ENCODE assay signal across 11 mouse cellular contexts in genomic region chr6:125479359-125479758, GRCm38 (mm10). TPM values are rescaled to one million over a fixed set of nuclear protein-coding genes. Genes with fewer than 3 reads are reported as not detected.
DNase-seq lines count a peak whose midpoint lies in the region; ATAC-seq lines count a peak whose summit lies in the region.
"Had no signal": no experiment of that assay in that cellular context is flagged by ENCODE, and none has a peak within 500 bp of the region (broad histone marks: within the 10 kb centered on the region; RNA-seq: fewer than 3 reads in every experiment).

No protein-coding gene starts in this region.

- 86% methylated on average over 9 of the region's 9 CpGs for WGBS in kidney, embryonic 15.5 days
- WGBS in intestine, embryonic 15.5 days: 81% methylated on average over 9 of the region's 9 CpGs
- 83% methylated on average over 9 of the region's 9 CpGs for WGBS in stomach, embryonic 14.5 days

- no peaks in the 10 kb centered on the region for H3K9me3 ChIP-seq in kidney, embryonic 15.5 days (replicated peaks)
- no peaks in the 10 kb centered on the region for H3K9me3 ChIP-seq in megakaryocyte, embryonic 14.5 days
- no peaks in the 10 kb centered on the region for H3K9me3 ChIP-seq in intestine, embryonic 15.5 days
- no peaks in the 10 kb centered on the region for H3K9me3 ChIP-seq in stomach, embryonic 14.5 days (ENCODE audit: control insufficient read depth, low read depth, low read length)

- no peak for ATAC-seq in kidney, embryonic 15.5 days (replicated peaks; ENCODE audit: low FRiP score)
- ATAC-seq in megakaryocyte, adult 5-6 weeks (ENCODE audit: poor library complexity, severe bottlenecking): no peak
- no peak for ATAC-seq in intestine, embryonic 15.5 days
- ATAC-seq in stomach, embryonic 14.5 days (ENCODE audit: insufficient number of reproducible peaks, insufficient read depth, low FRiP score, low read depth): no peak

- no peaks in the 10 kb centered on the region for H3K27me3 ChIP-seq in kidney, embryonic 15.5 days
- H3K27me3 ChIP-seq in megakaryocyte, embryonic 14.5 days (replicated peaks): no peaks in the 10 kb centered on the region
- no peaks in the 10 kb centered on the region for H3K27me3 ChIP-seq in intestine, embryonic 15.5 days (replicated peaks)
- H3K27me3 ChIP-seq in stomach, embryonic 14.5 days (ENCODE audit: control insufficient read depth, insufficient read depth, low read length): no peaks in the 10 kb centered on the region

- 0 out of 2 replicates have a peak overlapping the region, but pooled peaks have one; percentile 32 for H3K27ac ChIP-seq in kidney, embryonic 15.5 days
- H3K27ac ChIP-seq in intestine, embryonic 15.5 days: peak overlapping the region; percentile 33; the same call in 1 of the 2 replicates
- H3K27ac ChIP-seq in stomach, embryonic 14.5 days (ENCODE audit: low read length): peak overlapping the region; percentile 66
- H3K27ac ChIP-seq: macrophage had no signal

- no peak overlapping the region for H3K4me3 ChIP-seq in kidney, embryonic 15.5 days (replicated peaks)
- H3K4me3 ChIP-seq in megakaryocyte, embryonic 14.5 days (replicated peaks): peak overlapping the region; percentile 88
- H3K4me3 ChIP-seq in intestine, embryonic 15.5 days (replicated peaks): no peak overlapping the region
- no peak overlapping the region for H3K4me3 ChIP-seq in stomach, embryonic 14.5 days (ENCODE audit: low read depth, low read length)

- H3K9ac ChIP-seq in kidney, embryonic 15.5 days: no peak overlapping the region
- no peak overlapping the region for H3K9ac ChIP-seq in intestine, embryonic 15.5 days
- no peak overlapping the region for H3K9ac ChIP-seq in stomach, embryonic 14.5 days (replicated peaks; ENCODE audit: low read depth, low read length)

- H3K4me2 ChIP-seq in kidney, embryonic 15.5 days: no peak overlapping the region
- no peak overlapping the region; the same call in 1 of the 2 replicates for H3K4me2 ChIP-seq in intestine, embryonic 15.5 days (replicated peaks)
- H3K4me2 ChIP-seq in stomach, embryonic 14.5 days (replicated peaks; ENCODE audit: low read depth, low read length): no peak overlapping the region

- DNase-seq in kidney, adult 18-20 months: no peak
- no peak for DNase-seq in adrenal gland, postnatal 36 days
- DNase-seq: adrenal gland, adult 2 months; cerebellum, postnatal 36 days; right cerebral cortex, postnatal 4 days had no signal

- peaks cover 96% of the 10 kb centered on the region for H3K4me1 ChIP-seq in kidney, embryonic 15.5 days
- H3K4me1 ChIP-seq in megakaryocyte, embryonic 14.5 days: peaks cover 100% of the 10 kb centered on the region
- peaks cover 55% of the 10 kb centered on the region for H3K4me1 ChIP-seq in intestine, embryonic 15.5 days (replicated peaks)
- peaks cover 42% of the 10 kb centered on the region for H3K4me1 ChIP-seq in stomach, embryonic 14.5 days (ENCODE audit: control insufficient read depth, insufficient read depth, low read length)

- H3K36me3 ChIP-seq in kidney, embryonic 15.5 days: no peaks in the 10 kb centered on the region
- peaks cover 89% of the 10 kb centered on the region for H3K36me3 ChIP-seq in megakaryocyte, embryonic 14.5 days (replicated peaks; ENCODE audit: low read length)
- H3K36me3 ChIP-seq in intestine, embryonic 15.5 days: no peaks in the 10 kb centered on the region
- no peaks in the 10 kb centered on the region for H3K36me3 ChIP-seq in stomach, embryonic 14.5 days (ENCODE audit: control insufficient read depth, insufficient read depth, low read length)

RNA-seq across cellular contexts. Expression of gene Cd9, which starts 15.2 kb away (rescaled TPM):
- 137 and 148 TPM in 2 replicates for polyA plus RNA-seq in kidney, embryonic 15.5 days (2015; fragmentation: Nextera tagmentation; extraction: Ambion mirVana)
- polyA plus RNA-seq in megakaryocyte, embryonic 14.5 days (2012; ENCODE audit: insufficient read depth, low replicate concordance): 24.2 and 52.6 TPM in 2 replicates
- total RNA-seq in megakaryocyte, adult 5-6 weeks (2015): 100 and 106 TPM in 2 replicates
- 65.5 and 74.0 TPM in 2 replicates for total RNA-seq in megakaryocyte, adult 5-6 weeks (2017)
- polyA plus RNA-seq in intestine, embryonic 15.5 days (2015; fragmentation: Nextera tagmentation; extraction: Ambion mirVana): 160 and 171 TPM in 2 replicates
- polyA plus RNA-seq in stomach, embryonic 14.5 days (2014; fragmentation: Nextera tagmentation; extraction: Ambion mirVana): 286 and 302 TPM in 2 replicates
- 100 to 1,000 TPM; 115 to 170 TPM for total RNA-seq in adrenal gland, postnatal 36 days (2021)
